Mouse (Mus musculus): Measurements from ENCODE around the gene Atg10.

Atg10 gene

GRCm38 (mm10) chr13:91114880-91115279 lies 108.9 kb downstream of the Atg10 start:
- DNase-seq (ENCODE audit: low spot score), result no peak

- no peak for DNase-seq (ENCODE audit: low spot score)
Measured at GRCm38 (mm10) chr13:91107308-91107946, 116.3 kb downstream of the Atg10 start.

GRCm38 (mm10) chr13:91102238-91102637 lies 121.5 kb downstream of the Atg10 start:
- no peak for DNase-seq (ENCODE audit: low spot score)

GRCm38 (mm10) chr13:91100417-91100816 lies 123.4 kb downstream of the Atg10 start:
- DNase-seq (ENCODE audit: low spot score), result no peak

GRCm38 (mm10) chr13:91094851-91095250 lies 128.9 kb downstream of the Atg10 start:
- DNase-seq (ENCODE audit: low spot score), result no peak

- DNase-seq (ENCODE audit: low spot score), result no peak
Measured at GRCm38 (mm10) chr13:91094196-91094595, 129.6 kb downstream of the Atg10 start.

- DNase-seq (ENCODE audit: low spot score), result no peak
Measured at GRCm38 (mm10) chr13:91093610-91094009, 130.2 kb downstream of the Atg10 start.

- peak; percentile 52 for DNase-seq (ENCODE audit: low spot score)
Measured at GRCm38 (mm10) chr13:91093162-91093561, 130.6 kb downstream of the Atg10 start.

GRCm38 (mm10) chr13:91091731-91092190 lies 132.0 kb downstream of the Atg10 start:
- no peak for DNase-seq (ENCODE audit: low spot score)

GRCm38 (mm10) chr13:91090861-91091730 lies 132.7 kb downstream of the Atg10 start:
- no peak for DNase-seq (ENCODE audit: low spot score)

- DNase-seq (ENCODE audit: low spot score), result no peak
Measured at GRCm38 (mm10) chr13:91086361-91086900, 137.3 kb downstream of the Atg10 start.

- DNase-seq (ENCODE audit: low spot score), result no peak
Measured at GRCm38 (mm10) chr13:91072351-91072750, 151.4 kb downstream of the Atg10 start.

- no peak for DNase-seq (ENCODE audit: low spot score)
Measured at GRCm38 (mm10) chr13:91060871-91061270, 162.9 kb downstream of the Atg10 start.

- DNase-seq (ENCODE audit: low spot score), result no peak
Measured at GRCm38 (mm10) chr13:91048171-91048570, 175.6 kb downstream of the Atg10 start.

- DNase-seq (ENCODE audit: low spot score), result no peak
Measured at GRCm38 (mm10) chr13:91046851-91047250, 176.9 kb downstream of the Atg10 start.

- no peak for DNase-seq (ENCODE audit: low spot score)
Measured at GRCm38 (mm10) chr13:91041236-91041635, 182.5 kb downstream of the Atg10 start.

GRCm38 (mm10) chr13:91040421-91040820 lies 183.3 kb downstream of the Atg10 start:
- no peak for DNase-seq (ENCODE audit: low spot score)

GRCm38 (mm10) chr13:91039201-91039807 lies 184.5 kb downstream of the Atg10 start:
- DNase-seq (ENCODE audit: low spot score), result peak; percentile 42

- DNase-seq (ENCODE audit: low spot score), result no peak
Measured at GRCm38 (mm10) chr13:91038636-91039035, 185.1 kb downstream of the Atg10 start.

- DNase-seq (ENCODE audit: low spot score), result no peak
Measured at GRCm38 (mm10) chr13:91038034-91038433, 185.7 kb downstream of the Atg10 start.

GRCm38 (mm10) chr13:91037405-91037804 lies 186.4 kb downstream of the Atg10 start:
- DNase-seq (ENCODE audit: low spot score), result no peak

GRCm38 (mm10) chr13:91031836-91032235 lies 191.9 kb downstream of the Atg10 start:
- no peak for DNase-seq (ENCODE audit: low spot score)

- no peak for DNase-seq (ENCODE audit: low spot score)
Measured at GRCm38 (mm10) chr13:91023447-91023846, 200.3 kb downstream of the Atg10 start.
